Mouse (Mus musculus): ENCODE measurements around the gene Rtkn2.

Rtkn2 gene

DNA sequence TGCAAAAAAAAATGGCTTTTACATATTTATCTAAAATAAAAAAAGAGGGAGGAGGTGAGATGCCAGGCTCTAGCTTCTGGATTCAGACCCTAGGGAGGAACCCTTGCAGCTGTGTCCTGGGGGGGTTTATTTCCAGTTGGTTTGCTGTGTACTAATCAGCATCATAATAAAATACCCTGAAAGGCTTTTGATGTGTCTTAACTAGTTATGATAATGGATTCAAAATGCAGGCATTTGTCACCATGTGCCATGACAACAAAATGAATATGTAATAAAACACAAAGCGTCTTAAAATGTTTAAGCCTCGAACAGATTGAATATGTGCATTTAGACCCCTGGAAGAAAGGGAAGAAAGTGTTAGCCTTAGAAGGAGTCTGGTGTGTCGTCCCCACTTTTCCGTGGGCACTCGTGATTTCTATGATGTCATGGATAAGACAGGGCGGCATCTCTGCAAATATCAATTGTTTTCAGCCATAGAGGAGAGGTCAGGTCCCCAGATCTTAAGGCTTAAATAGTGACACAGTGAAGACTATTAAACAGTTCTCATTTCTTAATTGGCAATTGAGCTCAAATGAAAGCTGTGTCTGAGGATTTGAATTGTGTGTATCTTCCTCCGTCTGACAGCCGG lies 59.7 kb downstream of the Rtkn2 start:
- DNase-seq (ENCODE audit: low read depth, low spot score), result no peak

DNA sequence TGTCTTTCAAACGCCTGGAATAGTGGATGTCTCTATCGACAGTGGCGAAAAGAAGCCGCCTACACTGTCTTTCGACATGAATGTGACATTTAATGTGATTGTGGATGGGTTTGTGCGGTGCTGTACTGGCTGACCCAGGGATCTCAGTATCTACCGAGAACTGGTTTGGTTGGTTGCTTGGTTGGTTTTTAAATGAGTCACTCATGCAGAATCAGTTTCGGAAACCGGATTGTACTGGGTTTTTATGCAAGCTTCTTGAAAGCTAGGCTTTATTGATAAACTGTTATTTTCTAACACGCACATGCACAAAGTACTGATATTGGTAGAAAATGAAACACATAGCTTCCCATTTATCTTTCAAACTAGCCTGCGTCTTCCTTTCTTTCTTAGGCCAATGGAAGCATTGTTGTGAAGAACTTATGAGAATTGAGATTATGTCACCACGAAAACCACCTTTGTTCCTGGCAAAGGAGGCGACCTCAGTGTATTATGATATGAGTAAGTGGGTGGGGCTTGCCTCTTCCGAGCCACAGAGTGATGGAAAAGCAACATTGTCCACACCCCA lies 60.4 kb downstream of the Rtkn2 start:
- no peak for DNase-seq (ENCODE audit: low read depth, low spot score)

DNA sequence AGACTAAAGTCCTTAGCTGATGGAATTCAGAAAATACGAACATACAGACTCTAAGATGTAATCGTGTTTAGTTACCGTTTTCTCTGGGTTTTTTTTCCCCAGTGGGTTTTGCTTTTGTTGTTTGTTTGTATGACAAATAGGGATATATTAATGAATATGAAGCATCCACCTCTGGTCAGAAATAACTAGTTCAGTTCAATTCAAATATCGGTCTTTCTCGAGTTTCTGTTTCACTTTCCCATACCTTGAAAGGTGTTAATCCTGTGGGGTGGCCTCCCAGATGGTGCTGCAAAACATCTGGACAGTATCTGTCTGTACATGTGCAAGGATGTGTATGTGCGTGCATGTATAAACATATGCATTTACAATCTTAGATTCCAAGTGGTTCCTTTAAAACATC lies 61.0 kb downstream of the Rtkn2 start:
- no peak for DNase-seq (ENCODE audit: low read depth, low spot score)

DNA sequence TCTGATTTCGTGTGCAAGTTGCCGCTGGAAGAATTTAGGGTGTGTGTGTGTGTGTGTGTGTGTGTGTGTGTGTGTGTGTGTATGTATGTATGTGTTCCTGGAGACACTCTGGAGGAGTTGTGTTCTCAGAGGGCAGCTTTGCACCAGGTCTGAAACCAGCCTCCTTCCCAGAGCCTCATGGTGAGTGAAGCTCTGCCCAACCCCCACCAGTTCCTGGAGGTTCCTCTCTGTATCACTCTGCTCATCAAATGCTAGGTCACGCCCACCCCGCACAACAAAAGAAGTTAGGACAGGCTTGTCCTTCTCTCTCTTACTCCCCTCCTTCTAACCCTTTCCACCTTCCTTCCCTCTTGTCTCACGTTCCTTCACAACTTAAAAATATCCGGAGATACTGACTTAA lies 64.6 kb downstream of the Rtkn2 start:
- DNase-seq (ENCODE audit: low read depth, low spot score), result peak; percentile 58

DNA sequence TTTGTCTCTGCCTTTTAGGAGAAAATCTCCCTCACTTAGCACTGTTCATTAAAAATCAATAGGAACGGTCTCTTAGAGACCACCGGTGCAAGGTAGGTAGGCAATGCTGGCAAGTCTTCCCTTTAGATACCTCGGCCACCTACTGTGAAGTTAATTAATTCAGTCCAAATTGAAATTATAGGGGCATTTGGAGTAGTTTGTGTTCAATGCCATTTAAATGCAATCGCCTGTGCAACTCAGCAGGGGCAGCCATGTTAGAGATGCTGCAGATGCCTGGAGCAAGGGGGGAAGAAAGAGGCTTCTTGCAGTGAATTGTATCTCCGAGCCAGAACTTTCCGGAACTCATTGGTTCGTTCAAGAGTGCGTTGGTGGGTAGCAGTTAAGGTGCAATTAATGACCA lies 65.5 kb downstream of the Rtkn2 start:
- no peak for DNase-seq (ENCODE audit: low read depth, low spot score)

DNA sequence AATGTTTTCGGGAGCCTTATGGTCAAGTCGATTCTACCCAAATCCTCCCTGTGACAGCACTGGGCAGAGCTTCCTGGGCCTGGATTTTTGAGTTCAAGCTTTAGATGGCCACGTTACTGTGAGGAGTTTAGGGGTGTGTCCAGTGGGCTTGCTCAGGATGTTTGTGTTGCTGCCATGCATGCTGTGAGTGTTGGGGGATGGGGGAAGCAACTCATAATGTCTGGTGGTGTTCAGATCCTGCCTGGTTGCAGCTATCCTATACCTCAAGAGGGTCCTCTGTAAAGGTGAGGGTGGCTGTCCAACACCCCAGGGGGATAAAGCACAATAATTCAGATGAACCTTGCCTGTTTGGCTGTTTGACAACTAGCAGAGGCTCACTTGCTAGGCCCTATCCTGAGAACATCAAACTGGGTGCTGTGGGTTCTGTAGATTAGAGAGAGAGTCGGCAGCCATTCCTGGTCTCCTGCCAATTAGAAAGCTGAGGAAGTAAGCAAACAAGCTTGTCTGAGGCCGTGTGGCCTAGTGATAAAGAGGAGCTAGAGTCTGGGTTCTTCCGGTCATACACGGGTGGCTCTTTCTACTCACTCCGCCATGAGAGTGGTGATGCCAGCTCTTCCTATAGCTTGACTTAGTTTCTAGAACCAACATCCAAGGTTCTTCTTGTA lies 69.4 kb downstream of the Rtkn2 start:
- DNase-seq (ENCODE audit: low read depth, low spot score), result no peak

DNA sequence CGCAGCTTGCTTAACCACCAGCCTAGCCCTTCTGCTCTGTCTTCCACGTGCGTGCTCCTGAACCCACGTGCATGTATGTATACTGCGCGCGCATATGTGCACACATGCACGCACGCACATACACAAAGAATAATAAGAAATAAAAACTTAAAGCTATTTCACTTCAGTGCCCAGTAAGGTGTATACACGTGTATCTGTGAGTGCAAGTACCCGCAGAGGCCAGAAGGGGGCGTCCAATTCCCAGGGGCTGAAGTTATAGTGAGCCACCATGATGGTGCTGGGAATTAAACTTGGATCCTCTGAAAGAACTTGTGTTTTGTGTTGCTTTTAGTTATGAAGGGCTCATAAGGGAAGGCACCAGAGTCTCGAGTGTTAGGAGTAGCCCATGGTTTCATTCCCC lies 71.5 kb downstream of the Rtkn2 start:
- DNase-seq (ENCODE audit: low read depth, low spot score), result no peak

DNA sequence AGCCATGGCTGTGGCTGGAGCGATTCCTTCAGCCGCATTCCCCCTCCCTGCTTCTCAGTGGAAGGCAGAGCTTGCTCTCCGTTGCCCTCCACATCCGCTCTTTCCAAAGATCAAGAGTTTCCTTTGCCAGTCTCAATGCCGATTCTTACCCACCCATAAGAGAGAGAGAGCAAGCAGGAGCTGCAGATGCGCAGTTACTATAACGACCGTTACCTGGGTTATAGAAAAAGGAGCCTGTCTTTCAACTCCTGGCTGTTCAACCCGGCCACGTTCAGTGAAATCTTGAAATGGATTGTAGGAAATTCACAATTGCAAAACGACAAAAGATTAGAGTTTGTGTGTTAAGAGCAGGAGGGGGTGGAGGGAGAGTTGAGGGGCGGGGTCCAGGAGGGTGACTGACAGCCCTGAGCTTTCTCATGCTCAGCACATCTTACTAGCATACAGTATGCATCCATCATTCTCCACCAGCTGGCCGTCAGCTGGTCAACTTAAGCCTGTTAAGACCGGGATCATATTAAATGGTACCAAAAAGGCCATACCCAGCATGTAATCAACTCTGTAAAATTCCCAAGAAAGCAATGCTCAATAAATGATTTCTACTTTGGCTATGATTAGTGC lies 72.1 kb downstream of the Rtkn2 start:
- DNase-seq (ENCODE audit: low read depth, low spot score), result no peak

DNA sequence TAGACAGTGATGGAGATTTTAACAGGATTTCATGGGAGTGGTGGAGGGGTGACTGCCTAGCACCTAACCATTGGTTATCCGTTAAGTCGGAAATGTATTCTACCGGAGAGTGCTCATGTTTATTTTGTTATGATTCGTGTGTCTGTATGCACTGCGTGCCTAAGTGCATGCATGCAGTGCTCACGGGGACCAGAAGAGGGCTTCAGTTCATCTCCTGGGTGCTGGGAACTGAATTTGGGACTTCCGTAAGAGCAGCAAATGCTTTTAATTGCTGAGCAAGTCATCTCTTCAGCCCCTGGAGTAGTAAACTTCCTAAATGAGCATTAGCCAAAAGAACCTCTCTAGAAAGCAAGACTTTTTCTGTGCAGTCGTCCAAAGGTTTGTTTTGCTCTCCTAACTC lies 72.9 kb downstream of the Rtkn2 start:
- no peak for DNase-seq (ENCODE audit: low read depth, low spot score)

DNA sequence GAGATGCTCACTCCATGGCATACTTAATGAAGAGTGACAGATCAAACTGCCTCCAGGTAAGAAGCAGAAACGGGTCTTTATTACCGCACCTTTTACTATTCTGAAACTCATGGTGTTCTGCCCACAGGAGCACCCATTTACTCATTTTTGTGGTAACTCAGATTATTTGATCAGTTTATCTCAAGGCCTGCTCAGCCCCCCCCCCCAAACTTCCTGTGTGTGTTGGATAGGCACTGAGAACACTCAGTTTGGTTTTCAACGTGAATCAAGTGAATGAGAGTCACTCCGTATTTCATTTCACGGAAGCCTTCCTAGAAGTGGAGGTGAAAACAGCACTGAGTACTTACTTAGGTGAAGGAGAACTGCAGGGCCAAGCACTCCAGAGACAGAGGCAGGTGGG lies 74.8 kb downstream of the Rtkn2 start:
- no peak for DNase-seq (ENCODE audit: low read depth, low spot score)

DNA sequence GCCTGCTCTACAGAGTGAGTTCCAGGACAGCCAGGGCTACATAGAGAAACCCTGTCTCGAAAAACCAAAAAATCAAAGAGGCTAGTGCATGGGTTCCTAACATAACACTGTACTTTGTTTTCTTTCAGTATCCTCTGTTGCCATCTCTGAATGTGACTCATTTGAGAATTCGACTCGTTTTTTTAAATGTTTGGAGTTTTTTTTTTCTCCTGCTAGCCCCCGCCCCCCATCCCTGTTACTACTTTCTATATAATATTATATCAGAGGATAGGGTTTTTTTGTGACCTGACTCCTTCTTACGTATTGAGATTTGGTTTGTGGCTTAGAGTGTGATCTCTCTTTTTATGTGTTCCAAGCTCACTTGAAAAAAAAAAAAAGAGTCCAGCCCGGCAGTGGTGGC lies 75.3 kb downstream of the Rtkn2 start:
- no peak for DNase-seq (ENCODE audit: low read depth, low spot score)

DNA sequence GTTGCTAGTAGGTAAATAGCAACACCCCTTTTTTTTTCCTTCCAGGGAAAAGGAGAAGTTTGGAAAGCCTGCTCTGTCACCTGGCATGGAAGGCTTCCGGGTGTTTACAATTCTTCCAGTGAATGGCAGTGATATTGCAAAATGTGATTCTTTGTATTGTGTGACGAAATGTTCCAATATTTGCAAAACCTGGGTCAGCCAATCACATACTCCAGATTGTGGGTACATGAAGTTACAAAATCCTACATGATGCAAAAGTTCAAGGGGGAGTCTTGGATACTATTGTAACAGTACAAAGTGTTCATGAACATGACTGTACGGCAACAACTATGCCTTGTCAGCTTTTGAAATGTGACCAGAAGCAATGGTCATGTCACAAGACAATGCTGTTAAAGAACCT lies 78.5 kb downstream of the Rtkn2 start:
- DNase-seq (ENCODE audit: low read depth, low spot score), result no peak

DNA sequence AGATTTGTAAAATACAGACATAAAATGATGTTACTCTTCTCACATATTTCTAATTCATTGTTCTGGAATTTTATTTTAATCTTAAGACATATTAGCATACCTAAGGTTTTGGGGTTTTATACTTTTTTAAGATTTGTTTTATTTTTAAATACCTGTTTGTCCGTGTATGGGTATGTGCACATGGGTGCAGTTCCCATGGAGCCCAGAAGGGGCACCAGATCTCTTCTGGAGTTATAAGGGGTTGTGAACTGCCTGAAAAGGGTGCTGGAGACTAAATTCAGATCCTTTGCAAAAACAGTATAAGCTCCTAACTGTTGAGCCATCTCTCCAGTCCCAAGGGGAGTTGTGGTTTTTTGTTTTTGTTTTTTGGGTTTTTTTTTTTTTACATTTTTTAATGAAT lies 79.0 kb downstream of the Rtkn2 start:
- no peak for DNase-seq (ENCODE audit: low read depth, low spot score)

DNA sequence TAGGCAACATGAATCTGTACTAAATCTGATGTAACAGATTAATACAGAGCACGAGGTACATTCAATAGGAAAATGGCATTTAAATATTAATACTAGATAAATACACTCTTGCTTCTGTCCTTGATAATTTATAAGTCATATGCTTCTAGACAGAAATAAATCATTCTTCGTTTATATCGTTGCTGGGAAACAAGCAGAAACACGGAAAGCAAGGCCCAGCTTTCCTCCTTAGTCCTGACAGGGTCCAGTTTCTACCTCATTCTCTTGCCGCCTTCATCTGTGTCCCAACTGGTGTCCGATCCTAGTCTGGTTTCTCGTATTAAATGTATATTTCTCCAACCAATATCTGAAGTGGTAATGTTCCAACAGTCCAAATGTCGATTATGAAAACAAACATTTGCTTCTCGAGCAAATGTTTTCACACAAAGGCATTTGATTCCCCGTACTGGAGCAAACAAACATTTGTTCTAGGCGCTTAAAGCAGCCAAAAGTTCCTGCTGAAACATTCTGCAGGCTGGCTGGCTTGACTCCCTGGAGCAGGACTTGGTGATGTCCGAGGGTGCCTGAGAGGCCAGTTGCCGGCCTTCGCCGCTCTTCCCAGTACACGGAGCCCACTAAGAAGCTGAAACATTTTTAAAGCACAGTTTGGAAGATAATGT lies 81.3 kb downstream of the Rtkn2 start:
- DNase-seq (ENCODE audit: low read depth, low spot score), result peak; percentile 34

DNA sequence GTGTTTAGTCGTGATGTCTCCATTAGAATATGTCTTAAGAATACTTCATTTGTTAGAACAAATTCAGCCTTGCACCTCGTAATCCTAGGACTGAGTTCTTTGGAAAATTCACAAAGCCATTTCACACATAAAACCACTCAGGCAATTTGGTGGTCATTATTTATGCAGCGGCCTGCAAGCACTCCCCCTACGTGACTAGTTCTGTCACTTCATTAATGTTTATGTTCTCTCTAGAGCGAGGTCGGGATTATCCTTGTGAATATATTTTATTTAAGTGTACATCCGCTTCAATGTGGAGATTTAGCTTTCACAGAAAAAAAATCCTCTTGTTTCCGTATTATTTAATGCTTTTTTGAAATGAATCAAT lies 81.9 kb downstream of the Rtkn2 start:
- no peak for DNase-seq (ENCODE audit: low read depth, low spot score)

DNA sequence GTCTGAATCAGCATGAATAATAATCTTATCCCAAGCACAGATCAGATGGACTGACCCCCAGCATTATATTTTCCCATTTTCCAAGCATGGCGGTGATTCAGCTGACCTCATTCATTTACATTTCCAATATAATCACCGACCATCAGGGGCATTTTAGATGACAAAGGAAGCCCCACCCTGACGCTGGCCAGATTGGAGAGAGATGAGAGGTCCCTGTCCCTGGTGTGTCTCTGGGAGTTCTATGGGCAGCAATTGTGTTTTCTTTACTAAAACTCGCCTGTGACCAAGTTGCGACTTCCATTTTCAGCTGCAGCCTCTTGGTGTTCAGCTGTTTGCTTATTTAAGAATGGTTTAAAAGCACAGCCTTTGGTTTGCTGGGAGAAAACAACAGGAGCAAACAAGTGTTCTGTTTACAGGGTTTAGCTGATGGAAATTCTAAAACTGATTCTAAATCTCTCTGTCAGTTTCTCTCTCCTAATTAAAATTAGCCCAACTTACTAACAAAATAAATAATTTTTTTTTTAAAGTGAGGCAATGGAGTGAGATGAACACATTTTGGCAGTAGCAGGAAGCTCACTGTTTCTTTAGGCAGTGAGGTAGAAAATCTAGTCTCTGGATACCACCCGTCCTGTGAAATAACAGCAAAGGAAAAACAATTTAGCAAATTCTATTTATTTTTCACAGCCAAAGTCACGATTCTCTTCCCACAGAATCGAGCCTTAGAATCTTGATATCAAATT lies 84.6 kb downstream of the Rtkn2 start:
- DNase-seq (ENCODE audit: low read depth, low spot score), result no peak

DNA sequence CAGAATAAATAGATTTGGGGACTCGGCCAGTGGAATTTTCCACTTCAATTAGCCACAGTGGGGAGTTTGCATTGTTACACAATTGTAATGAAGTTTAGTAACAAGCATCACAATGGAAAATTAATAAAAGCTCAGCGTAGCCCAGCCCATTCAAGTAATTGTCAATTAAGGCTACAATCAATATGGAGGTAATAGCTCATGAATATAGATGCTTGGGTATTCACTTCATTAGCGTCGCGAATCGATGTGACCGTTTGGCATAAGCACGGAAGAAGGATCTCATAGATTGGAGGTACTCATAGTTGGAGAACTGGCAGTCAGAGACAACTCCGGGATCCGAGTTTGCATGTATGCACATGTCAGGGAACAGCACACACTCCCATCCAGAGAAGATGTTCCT lies 85.2 kb downstream of the Rtkn2 start:
- DNase-seq (ENCODE audit: low read depth, low spot score), result peak; percentile 28

DNA sequence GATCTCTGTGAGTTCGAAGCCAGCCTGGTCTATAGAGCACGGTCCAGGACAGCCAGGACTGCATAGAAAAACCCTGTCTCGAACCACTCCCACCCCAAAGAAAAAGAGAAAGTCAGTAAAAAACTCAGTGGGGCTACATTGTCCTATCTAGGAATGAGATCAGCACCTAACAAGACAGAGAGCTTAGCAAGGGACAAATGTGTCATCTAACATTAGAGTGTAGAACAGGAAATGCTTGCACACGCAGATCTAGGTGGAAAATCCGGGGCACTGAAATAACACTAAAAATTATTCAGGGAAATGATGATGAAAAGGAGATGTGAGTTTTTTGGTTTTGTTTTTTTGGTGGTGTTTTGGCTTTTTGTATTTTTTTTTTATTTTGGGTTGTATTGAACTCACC lies 86.8 kb downstream of the Rtkn2 start:
- no peak for DNase-seq (ENCODE audit: low read depth, low spot score)

DNA sequence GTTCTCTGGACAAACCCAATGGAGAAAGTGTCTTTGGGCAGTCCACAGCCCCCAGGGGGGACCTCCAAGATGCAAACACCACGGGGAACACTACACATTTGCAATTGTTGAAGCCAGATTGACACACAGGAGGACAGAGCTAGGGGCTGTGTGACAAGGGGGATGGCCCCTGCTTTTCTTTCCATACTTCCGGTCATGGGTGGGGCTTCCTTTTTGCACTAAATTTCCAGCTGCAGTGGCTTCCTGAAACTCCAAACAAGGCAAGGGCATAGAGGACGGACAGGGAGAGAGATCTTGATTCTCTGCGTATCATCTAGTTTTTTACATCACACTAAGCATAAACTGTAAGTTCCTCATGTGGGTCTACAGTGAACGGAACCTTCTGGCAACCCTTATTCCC lies 88.6 kb downstream of the Rtkn2 start:
- no peak for DNase-seq (ENCODE audit: low read depth, low spot score)

DNA sequence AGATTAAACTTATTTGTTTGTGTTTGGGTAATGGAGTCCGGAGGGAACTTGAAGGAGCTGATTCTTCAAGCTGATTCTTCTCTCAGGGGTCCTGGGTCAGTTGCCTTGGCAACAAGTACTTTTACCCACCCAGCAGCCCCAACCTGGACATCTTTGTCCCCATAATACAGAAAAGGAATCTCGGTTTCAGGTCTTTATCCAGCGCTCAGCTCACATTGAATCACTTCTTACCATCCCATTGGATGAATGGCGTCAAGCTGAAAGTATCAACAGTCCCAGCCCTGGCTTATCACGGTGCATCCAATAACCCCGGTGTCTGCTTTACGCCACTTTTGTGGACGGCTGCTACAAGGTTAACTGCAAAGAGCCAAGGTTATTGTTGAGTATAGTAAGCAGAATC lies 89.1 kb downstream of the Rtkn2 start:
- DNase-seq (ENCODE audit: low read depth, low spot score), result no peak

DNA sequence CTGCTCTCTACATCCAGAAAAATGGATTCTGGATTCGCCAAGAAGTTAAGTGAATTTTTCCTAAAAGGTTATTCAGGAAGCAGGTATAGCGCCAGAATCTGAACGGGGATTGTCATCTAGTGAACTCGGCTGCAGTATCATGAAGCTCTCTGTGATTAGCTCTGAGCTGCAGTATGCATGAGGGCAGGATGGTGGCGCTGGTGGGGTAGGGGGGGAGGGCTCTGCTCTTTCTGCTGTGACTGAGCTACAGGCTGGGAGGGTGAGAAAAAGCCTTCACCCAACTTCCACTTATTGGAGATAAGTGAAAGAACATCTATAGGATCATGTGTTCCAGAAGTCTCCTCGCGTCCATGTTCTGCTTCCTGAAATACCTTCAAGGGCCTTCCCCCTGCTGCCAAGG lies 91.7 kb downstream of the Rtkn2 start:
- DNase-seq (ENCODE audit: low read depth, low spot score), result no peak

DNA sequence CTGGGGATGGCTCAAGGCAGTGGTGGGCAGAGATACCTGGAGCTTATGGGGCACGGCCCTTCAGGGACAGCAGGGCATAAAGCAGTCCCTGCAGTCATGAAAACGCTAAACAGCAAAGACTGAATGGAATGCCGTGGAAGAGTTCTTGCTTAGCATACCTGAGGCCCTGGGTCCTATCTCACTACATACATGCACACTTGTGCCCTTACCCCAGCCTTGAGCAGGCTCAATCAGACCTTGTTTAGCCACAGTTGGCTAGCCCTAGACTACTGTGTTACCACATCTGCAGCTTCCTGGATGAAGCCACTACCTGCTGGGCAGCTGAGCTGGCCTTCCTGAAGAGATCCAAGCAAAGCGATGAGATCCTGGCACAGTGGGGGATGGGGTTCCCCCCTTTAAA lies 93.3 kb downstream of the Rtkn2 start:
- no peak for DNase-seq (ENCODE audit: low read depth, low spot score)
